Mouse (Mus musculus): ENCODE results near the gene Lipt2. TPM values are rescaled to one million over a fixed set of nuclear protein-coding genes. Genes with fewer than 3 reads are reported as not detected.
A peak's percentile ranks its signal among the peaks of the same experiment; 100 is the strongest.

Gene Lipt2
- polyA plus RNA-seq, 1 experiment from 2014 or later = 9.1 TPM

GRCm38 (mm10) chr7:100182388-100182787, 23.3 kb downstream of the Lipt2 start:
- H3K4me1 ChIP-seq (replicated peaks; ENCODE audit: control insufficient read depth, insufficient read depth, low read length) = 0 out of 2 replicates have a peak, but pooled peaks cover 3% of the 10 kb centered on the region
- no peak overlapping the region for H3K27ac ChIP-seq (ENCODE audit: low read depth, low read length)
- H3K4me3 ChIP-seq (ENCODE audit: low read depth, low read length) = no peak overlapping the region
- no peak overlapping the region; the same call in 1 of the 2 replicates for H3K4me2 ChIP-seq (replicated peaks; ENCODE audit: low read depth)
- H3K36me3 ChIP-seq (ENCODE audit: control insufficient read depth, insufficient read depth) = no peaks in the 10 kb centered on the region
- H3K9ac ChIP-seq (ENCODE audit: low read depth, low read length) = no peak overlapping the region
- 72% methylated on average over 3 of the region's 3 CpGs for WGBS
- no peaks in the 10 kb centered on the region for H3K9me3 ChIP-seq (ENCODE audit: control insufficient read depth)
- no peaks in the 10 kb centered on the region for H3K27me3 ChIP-seq (replicated peaks; ENCODE audit: control insufficient read depth, insufficient read depth, low read length)
- TF ChIP-seq CTCF (IDR thresholded peaks at IDR 0.05; ENCODE audit: low read depth) = no peak
- no peak for ATAC-seq

- TF ChIP-seq CTCF (IDR thresholded peaks at IDR 0.05; ENCODE audit: low read depth) = peak; percentile 91
- H3K27ac ChIP-seq (ENCODE audit: low read depth, low read length) = no peak overlapping the region
- no peaks in the 10 kb centered on the region for H3K36me3 ChIP-seq (ENCODE audit: control insufficient read depth, insufficient read depth)
- no peak overlapping the region for H3K9ac ChIP-seq (ENCODE audit: low read depth, low read length)
- no peaks in the 10 kb centered on the region for H3K27me3 ChIP-seq (replicated peaks; ENCODE audit: control insufficient read depth, insufficient read depth, low read length)
- H3K9me3 ChIP-seq (ENCODE audit: control insufficient read depth) = no peaks in the 10 kb centered on the region
- WGBS = 20% methylated on average over 7 of the region's 7 CpGs
- H3K4me2 ChIP-seq (replicated peaks; ENCODE audit: low read depth) = no peak overlapping the region
- no peak overlapping the region for H3K4me3 ChIP-seq (ENCODE audit: low read depth, low read length)
- ATAC-seq = 0 out of 2 replicates have a peak, but pooled peaks have one; percentile 31
- no peaks in the 10 kb centered on the region for H3K4me1 ChIP-seq (replicated peaks; ENCODE audit: control insufficient read depth, insufficient read depth, low read length)
Measured at GRCm38 (mm10) chr7:100187601-100188000, 28.5 kb downstream of the Lipt2 start.

- Histone ChIP-seq H3K27ac (ENCODE audit: low read depth, low read length) (no peak overlapping the region), H3K4me1 (replicated peaks; ENCODE audit: control insufficient read depth, insufficient read depth, low read length) (no peaks in the 10 kb centered on the region), H3K4me3 (ENCODE audit: low read depth, low read length) (no peak overlapping the region), H3K36me3 (ENCODE audit: control insufficient read depth, insufficient read depth) (no peaks in the 10 kb centered on the region), H3K27me3 (replicated peaks; ENCODE audit: control insufficient read depth, insufficient read depth, low read length) (no peaks in the 10 kb centered on the region), H3K9ac (ENCODE audit: low read depth, low read length) (no peak overlapping the region), H3K9me3 (ENCODE audit: control insufficient read depth) (no peaks in the 10 kb centered on the region), H3K4me2 (replicated peaks; ENCODE audit: low read depth) (no peak overlapping the region)
- no peak for TF ChIP-seq CTCF (IDR thresholded peaks at IDR 0.05; ENCODE audit: low read depth)
- 68% methylated on average over 4 of the region's 4 CpGs for WGBS
- ATAC-seq = no peak
Measured at GRCm38 (mm10) chr7:100190167-100190566, 31.1 kb downstream of the Lipt2 start.

GRCm38 (mm10) chr7:100190778-100191177, 31.7 kb downstream of the Lipt2 start:
- peak; percentile 95 for TF ChIP-seq CTCF (IDR thresholded peaks at IDR 0.05; ENCODE audit: low read depth)
- Histone ChIP-seq H3K4me2 (replicated peaks; ENCODE audit: low read depth) (no peak overlapping the region), H3K4me3 (ENCODE audit: low read depth, low read length) (no peak overlapping the region), H3K27me3 (replicated peaks; ENCODE audit: control insufficient read depth, insufficient read depth, low read length) (no peaks in the 10 kb centered on the region), H3K9ac (ENCODE audit: low read depth, low read length) (no peak overlapping the region), H3K27ac (ENCODE audit: low read depth, low read length) (no peak overlapping the region), H3K9me3 (ENCODE audit: control insufficient read depth) (no peaks in the 10 kb centered on the region), H3K4me1 (replicated peaks; ENCODE audit: control insufficient read depth, insufficient read depth, low read length) (no peaks in the 10 kb centered on the region), H3K36me3 (ENCODE audit: control insufficient read depth, insufficient read depth) (no peaks in the 10 kb centered on the region)
- ATAC-seq = no peak
- WGBS = 10% methylated on average over 4 of the region's 4 CpGs

- H3K27ac ChIP-seq (ENCODE audit: low read depth, low read length) = no peak overlapping the region
- ATAC-seq = no peak
- TF ChIP-seq CTCF (IDR thresholded peaks at IDR 0.05; ENCODE audit: low read depth) = no peak
Measured at GRCm38 (mm10) chr7:100201191-100201590, 42.1 kb downstream of the Lipt2 start.

GRCm38 (mm10) chr7:100203616-100204015, 44.5 kb downstream of the Lipt2 start:
- no peaks in the 10 kb centered on the region for H3K36me3 ChIP-seq (ENCODE audit: control insufficient read depth, insufficient read depth)
- H3K27me3 ChIP-seq (replicated peaks; ENCODE audit: control insufficient read depth, insufficient read depth, low read length) = no peaks in the 10 kb centered on the region
- no peaks in the 10 kb centered on the region for H3K4me1 ChIP-seq (replicated peaks; ENCODE audit: control insufficient read depth, insufficient read depth, low read length)
- ATAC-seq = no peak
- H3K9ac ChIP-seq (ENCODE audit: low read depth, low read length) = no peak overlapping the region
- H3K27ac ChIP-seq (ENCODE audit: low read depth, low read length) = no peak overlapping the region
- H3K4me2 ChIP-seq (replicated peaks; ENCODE audit: low read depth) = no peak overlapping the region
- H3K9me3 ChIP-seq (ENCODE audit: control insufficient read depth) = no peaks in the 10 kb centered on the region
- TF ChIP-seq CTCF (IDR thresholded peaks at IDR 0.05; ENCODE audit: low read depth) = no peak
- H3K4me3 ChIP-seq (ENCODE audit: low read depth, low read length) = no peak overlapping the region
- 67% methylated on average over 3 of the region's 3 CpGs for WGBS

More at GRCm38 (mm10) chr7:100201191-100201590, 42.1 kb downstream of the Lipt2 start:
- WGBS = 84% methylated on average over 3 of the region's 3 CpGs
- no peak overlapping the region for H3K4me3 ChIP-seq (ENCODE audit: low read depth, low read length)
- no peaks in the 10 kb centered on the region for H3K9me3 ChIP-seq (ENCODE audit: control insufficient read depth)
- no peak overlapping the region for H3K4me2 ChIP-seq (replicated peaks; ENCODE audit: low read depth)
- H3K9ac ChIP-seq (ENCODE audit: low read depth, low read length) = no peak overlapping the region
- no peaks in the 10 kb centered on the region for H3K36me3 ChIP-seq (ENCODE audit: control insufficient read depth, insufficient read depth)
- no peaks in the 10 kb centered on the region for H3K4me1 ChIP-seq (replicated peaks; ENCODE audit: control insufficient read depth, insufficient read depth, low read length)
- no peaks in the 10 kb centered on the region for H3K27me3 ChIP-seq (replicated peaks; ENCODE audit: control insufficient read depth, insufficient read depth, low read length)

- Histone ChIP-seq H3K27me3 (replicated peaks; ENCODE audit: control insufficient read depth, insufficient read depth, low read length) (no peaks in the 10 kb centered on the region), H3K4me3 (ENCODE audit: low read depth, low read length) (no peak overlapping the region), H3K27ac (ENCODE audit: low read depth, low read length) (no peak overlapping the region), H3K9ac (ENCODE audit: low read depth, low read length) (no peak overlapping the region), H3K4me1 (replicated peaks; ENCODE audit: control insufficient read depth, insufficient read depth, low read length) (no peaks in the 10 kb centered on the region), H3K36me3 (ENCODE audit: control insufficient read depth, insufficient read depth) (no peaks in the 10 kb centered on the region), H3K4me2 (replicated peaks; ENCODE audit: low read depth) (no peak overlapping the region), H3K9me3 (ENCODE audit: control insufficient read depth) (no peaks in the 10 kb centered on the region)
- WGBS = 83% methylated on average over 6 of the region's 6 CpGs
- no peak for TF ChIP-seq CTCF (IDR thresholded peaks at IDR 0.05; ENCODE audit: low read depth)
- no peak for ATAC-seq
Measured at GRCm38 (mm10) chr7:100204871-100205270, 45.8 kb downstream of the Lipt2 start.
